Mouse (Mus musculus): Measurements from ENCODE around the gene Pla2g1b. TPM values are rescaled to one million over a fixed set of nuclear protein-coding genes. Genes with fewer than 3 reads are reported as not detected.
"Not testable (repeated sequence)": the region's sequence is repeated elsewhere in the genome, so short reads cannot be mapped to it uniquely, and the experiment has no call there.

Pla2g1b gene
- total and polyA plus RNA-seq, 2 experiments = 2.7 TPM; not detected in 1

- Histone ChIP-seq H3K36me3 (ENCODE audit: control insufficient read depth, insufficient read depth, low read length) (no peaks in the 10 kb centered on the region), H3K27ac (replicated peaks; ENCODE audit: insufficient read depth, low read depth, low read length) (no peak overlapping the region), H3K4me3 (ENCODE audit: insufficient read depth, low read depth, low read length) (no peak overlapping the region), H3K9ac (ENCODE audit: low read depth, low read length) (no peak overlapping the region), H3K4me1 (ENCODE audit: control insufficient read depth, insufficient read depth, low read length) (no peaks in the 10 kb centered on the region), H3K27me3 (ENCODE audit: control insufficient read depth, insufficient read depth, low read length) (no peaks in the 10 kb centered on the region), H3K79me2 (ENCODE audit: control insufficient read depth, insufficient read depth, low read length) (no peaks in the 10 kb centered on the region)
- 77% methylated on average over 7 of the region's 7 CpGs for WGBS
- no peak for DNase-seq (ENCODE audit: extremely low read depth, low read depth, low spot score)
- no peak for TF ChIP-seq POLR2A (IDR thresholded peaks at IDR 0.05; ENCODE audit: extremely low read depth, insufficient read depth, low read length)
- no peak for TF ChIP-seq CTCF (IDR thresholded peaks at IDR 0.05; ENCODE audit: low read depth, low read length)
Measured at GRCm38 (mm10) chr5:115438667-115439066, 27.4 kb upstream of the Pla2g1b start.

DNA sequence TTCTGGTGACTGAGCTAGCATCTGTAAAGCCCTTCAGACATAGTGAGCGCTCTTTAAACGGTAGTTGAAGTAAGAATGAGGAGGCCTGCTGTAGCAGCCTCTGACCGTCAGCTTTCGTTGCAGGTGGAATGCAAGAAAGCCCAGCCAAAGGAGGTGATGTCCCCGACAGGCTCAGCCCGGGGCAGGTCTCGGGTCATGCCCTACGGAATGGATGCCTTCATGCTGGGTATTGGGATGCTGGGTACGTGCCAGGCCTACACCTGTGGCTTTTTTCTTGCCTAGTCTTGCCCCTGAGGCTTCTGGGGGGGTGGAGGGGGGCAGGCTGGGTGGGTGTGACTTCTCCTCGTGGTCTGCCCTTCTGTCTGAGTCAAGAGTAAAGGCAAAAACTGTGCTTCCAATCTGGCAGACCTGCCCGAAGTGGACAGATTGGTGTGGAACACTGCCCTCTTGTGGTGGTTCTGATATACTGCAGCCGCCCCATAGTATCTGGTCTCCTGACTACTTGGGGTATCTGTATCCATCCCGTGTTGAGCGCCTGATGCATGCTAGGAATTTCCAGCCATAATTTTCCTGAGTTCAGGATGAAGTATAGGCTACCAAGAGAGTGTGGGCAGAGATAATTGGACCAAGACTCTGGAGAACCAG is 24.7 kb upstream of the Pla2g1b start:
- TF ChIP-seq POLR2A (IDR thresholded peaks at IDR 0.05; ENCODE audit: extremely low read depth, insufficient read depth, low read length) = no peak
- TF ChIP-seq CTCF (IDR thresholded peaks at IDR 0.05; ENCODE audit: low read depth, low read length) = peak; percentile 76
- Histone ChIP-seq H3K27me3 (ENCODE audit: control insufficient read depth, insufficient read depth, low read length) (no peaks in the 10 kb centered on the region), H3K4me1 (ENCODE audit: control insufficient read depth, insufficient read depth, low read length) (no peaks in the 10 kb centered on the region), H3K27ac (replicated peaks; ENCODE audit: insufficient read depth, low read depth, low read length) (no peak overlapping the region), H3K79me2 (ENCODE audit: control insufficient read depth, insufficient read depth, low read length) (no peaks in the 10 kb centered on the region), H3K4me3 (ENCODE audit: insufficient read depth, low read depth, low read length) (no peak overlapping the region), H3K9ac (ENCODE audit: low read depth, low read length) (no peak overlapping the region), H3K36me3 (ENCODE audit: control insufficient read depth, insufficient read depth, low read length) (no peaks in the 10 kb centered on the region)
- 46% methylated on average over 14 of the region's 14 CpGs for WGBS
- DNase-seq (ENCODE audit: extremely low read depth, low read depth, low spot score) = peak; percentile 30

- DNase-seq (ENCODE audit: extremely low read depth, low read depth, low spot score) = peak; percentile 7
- TF ChIP-seq CTCF (IDR thresholded peaks at IDR 0.05; ENCODE audit: low read depth, low read length) = peak; percentile 46; the same call in 1 of the 2 replicates
Measured at GRCm38 (mm10) chr5:115442663-115443062, 23.4 kb upstream of the Pla2g1b start.

DNA sequence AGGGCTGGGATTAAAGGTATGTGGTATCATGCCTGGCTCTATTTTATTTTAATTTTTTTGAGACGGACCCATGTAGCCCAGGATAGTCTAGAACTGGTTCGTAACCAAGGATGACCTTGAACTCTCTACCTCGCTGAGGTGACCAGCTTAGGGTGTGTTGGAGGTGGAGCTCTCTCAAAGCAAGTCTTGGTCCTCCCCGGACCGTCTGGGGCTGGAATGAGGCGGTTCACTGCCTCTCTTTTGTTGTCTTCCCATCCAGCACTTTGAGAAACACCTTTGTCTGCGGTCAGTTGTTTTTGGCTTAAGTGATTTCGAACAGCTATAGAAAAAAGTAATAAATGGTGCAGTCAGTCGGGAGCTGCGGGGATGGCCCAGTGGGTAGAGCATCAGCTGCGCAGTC is 21.9 kb upstream of the Pla2g1b start:
- no peaks in the 10 kb centered on the region for H3K27me3 ChIP-seq (ENCODE audit: control insufficient read depth, insufficient read depth, low read length)
- H3K27ac ChIP-seq (replicated peaks; ENCODE audit: insufficient read depth, low read depth, low read length) = no peak overlapping the region
- TF ChIP-seq POLR2A (IDR thresholded peaks at IDR 0.05; ENCODE audit: extremely low read depth, insufficient read depth, low read length) = no peak
- TF ChIP-seq CTCF (IDR thresholded peaks at IDR 0.05; ENCODE audit: low read depth, low read length) = no peak
- no peak overlapping the region for H3K4me3 ChIP-seq (ENCODE audit: insufficient read depth, low read depth, low read length)
- 86% methylated on average over 11 of the region's 11 CpGs for WGBS
- DNase-seq (ENCODE audit: extremely low read depth, low read depth, low spot score) = no peak
- no peaks in the 10 kb centered on the region for H3K4me1 ChIP-seq (ENCODE audit: control insufficient read depth, insufficient read depth, low read length)
- H3K9ac ChIP-seq (ENCODE audit: low read depth, low read length) = no peak overlapping the region
- H3K79me2 ChIP-seq (ENCODE audit: control insufficient read depth, insufficient read depth, low read length) = no peaks in the 10 kb centered on the region
- no peaks in the 10 kb centered on the region for H3K36me3 ChIP-seq (ENCODE audit: control insufficient read depth, insufficient read depth, low read length)

More at GRCm38 (mm10) chr5:115442663-115443062, 23.4 kb upstream of the Pla2g1b start:
- not testable (repeated sequence) for H3K4me1 ChIP-seq (ENCODE audit: control insufficient read depth, insufficient read depth, low read length); H3K27ac ChIP-seq (replicated peaks; ENCODE audit: insufficient read depth, low read depth, low read length); H3K9ac ChIP-seq (ENCODE audit: low read depth, low read length); H3K4me3 ChIP-seq (ENCODE audit: insufficient read depth, low read depth, low read length); H3K79me2 ChIP-seq (ENCODE audit: control insufficient read depth, insufficient read depth, low read length); H3K27me3 ChIP-seq (ENCODE audit: control insufficient read depth, insufficient read depth, low read length); H3K36me3 ChIP-seq (ENCODE audit: control insufficient read depth, insufficient read depth, low read length)
- 76% methylated on average over 5 of the region's 5 CpGs for WGBS

DNA sequence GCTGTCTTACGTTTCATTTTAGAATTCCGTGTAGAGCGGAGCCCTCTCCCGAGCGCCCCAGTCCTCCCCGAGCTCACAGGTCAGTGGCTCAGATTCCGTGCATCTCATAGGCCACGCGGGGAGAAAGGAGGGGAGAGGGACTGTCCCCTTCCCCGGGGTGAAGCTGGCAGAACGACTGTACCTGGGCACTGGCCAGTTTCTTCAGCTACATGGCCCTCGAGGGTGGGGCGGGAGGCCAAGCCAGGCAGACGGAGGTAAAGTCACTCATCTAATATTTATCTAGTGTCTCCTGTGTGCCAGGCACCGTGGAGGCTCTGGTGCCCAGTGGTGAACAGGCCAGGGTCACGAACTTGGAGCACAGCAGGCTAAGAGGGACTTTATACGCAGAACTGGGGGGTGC is 19.0 kb upstream of the Pla2g1b start:
- no peak for TF ChIP-seq POLR2A (IDR thresholded peaks at IDR 0.05; ENCODE audit: extremely low read depth, insufficient read depth, low read length)
- no peak overlapping the region for H3K27ac ChIP-seq (replicated peaks; ENCODE audit: insufficient read depth, low read depth, low read length)
- no peaks in the 10 kb centered on the region for H3K4me1 ChIP-seq (ENCODE audit: control insufficient read depth, insufficient read depth, low read length)
- no peak overlapping the region for H3K9ac ChIP-seq (ENCODE audit: low read depth, low read length)
- DNase-seq (ENCODE audit: extremely low read depth, low read depth, low spot score) = no peak
- H3K36me3 ChIP-seq (ENCODE audit: control insufficient read depth, insufficient read depth, low read length) = no peaks in the 10 kb centered on the region
- WGBS = 73% methylated on average over 17 of the region's 17 CpGs
- H3K4me3 ChIP-seq (ENCODE audit: insufficient read depth, low read depth, low read length) = no peak overlapping the region
- H3K79me2 ChIP-seq (ENCODE audit: control insufficient read depth, insufficient read depth, low read length) = no peaks in the 10 kb centered on the region
- H3K27me3 ChIP-seq (ENCODE audit: control insufficient read depth, insufficient read depth, low read length) = no peaks in the 10 kb centered on the region

- 81% methylated on average over 3 of the region's 3 CpGs for WGBS
- Histone ChIP-seq H3K9ac (ENCODE audit: low read depth, low read length) (no peak overlapping the region), H3K79me2 (ENCODE audit: control insufficient read depth, insufficient read depth, low read length) (no peaks in the 10 kb centered on the region), H3K4me1 (ENCODE audit: control insufficient read depth, insufficient read depth, low read length) (no peaks in the 10 kb centered on the region), H3K27me3 (ENCODE audit: control insufficient read depth, insufficient read depth, low read length) (no peaks in the 10 kb centered on the region), H3K27ac (replicated peaks; ENCODE audit: insufficient read depth, low read depth, low read length) (no peak overlapping the region), H3K36me3 (ENCODE audit: control insufficient read depth, insufficient read depth, low read length) (no peaks in the 10 kb centered on the region), H3K4me3 (ENCODE audit: insufficient read depth, low read depth, low read length) (no peak overlapping the region)
- no peak for DNase-seq (ENCODE audit: extremely low read depth, low read depth, low spot score)
- TF ChIP-seq CTCF (IDR thresholded peaks at IDR 0.05; ENCODE audit: low read depth, low read length) = no peak
- no peak for TF ChIP-seq POLR2A (IDR thresholded peaks at IDR 0.05; ENCODE audit: extremely low read depth, insufficient read depth, low read length)
Measured at GRCm38 (mm10) chr5:115449247-115449646, 16.8 kb upstream of the Pla2g1b start.

Data from liver, adult 2 months (tissue).